Mouse (Mus musculus) ES-Bruce4 (cell line): ENCODE data around the gene Zc3h8. TPM values are rescaled to one million over a fixed set of nuclear protein-coding genes. Genes with fewer than 3 reads are reported as not detected.
A peak's percentile ranks its signal among the peaks of the same experiment; 100 is the strongest.

Experiments used
- H3K27ac ChIP-seq: 2 replicates; pipeline ENCODE4 v1.5.1; 2012; ENCODE audit warnings: low read length, inconsistent platforms; ENCODE audit not compliant: insufficient read depth
- H3K27me3 ChIP-seq: 2 replicates; pipeline ENCODE4 v1.6.1; 2012; ENCODE audit warnings: mild to moderate bottlenecking, low read length, inconsistent platforms; ENCODE audit not compliant: control insufficient read depth, poor library complexity, insufficient read depth, severe bottlenecking
- H3K36me3 ChIP-seq: 2 replicates; pipeline ENCODE4 v1.6.1; 2012; ENCODE audit warnings: inconsistent platforms, mild to moderate bottlenecking, low read length, moderate library complexity; ENCODE audit not compliant: control insufficient read depth, poor library complexity, insufficient read depth, severe bottlenecking
- H3K4me1 ChIP-seq: one replicate; pipeline ENCODE4 v1.8.1; 2011; ENCODE audit warnings: low read length; ENCODE audit not compliant: control insufficient read depth, insufficient read depth
- H3K4me3 ChIP-seq: 2 replicates; pipeline ENCODE4 v1.5.1; 2011; ENCODE audit warnings: low read depth, mild to moderate bottlenecking, low read length
- H3K9ac ChIP-seq: 2 replicates; pipeline ENCODE4 v1.6.1; 2012; ENCODE audit warnings: low read depth, mild to moderate bottlenecking, inconsistent platforms; ENCODE audit not compliant: poor library complexity, severe bottlenecking
- H3K9me3 ChIP-seq: replicated peaks from 2 replicates; pipeline ENCODE4 v1.6.1; 2012; ENCODE audit warnings: mild to moderate bottlenecking, low read length, inconsistent platforms; ENCODE audit not compliant: control insufficient read depth, poor library complexity, insufficient read depth, severe bottlenecking
- CTCF ChIP-seq: IDR thresholded peaks from one replicate; pipeline ENCODE4 v1.8.1; 2011; ENCODE audit warnings: low read depth, low read length
- EP300 ChIP-seq: IDR thresholded peaks from 2 replicates; pipeline ENCODE4 v1.6.1; 2011; ENCODE audit warnings: low read depth, low read length; ENCODE audit not compliant: insufficient read depth
- POLR2A ChIP-seq: IDR thresholded peaks from one replicate; pipeline ENCODE4 v1.8.1; 2011; ENCODE audit warnings: low read length; ENCODE audit not compliant: insufficient read depth
- polyA plus RNA-seq: library from polyadenylated mRNA; stranded (reverse); fragments of >200 nt; gene quantifications from 2 replicates; pipeline ENCODE4 v1.2.4, GENCODE M21; 2011; ENCODE audit warnings: low read depth; ENCODE audit not compliant: missing spikeins, insufficient read depth, insufficient read length

The Zc3h8 gene
- polyA plus RNA-seq, 1 experiment = 13.1 TPM

GRCm38 (mm10) chr2:128885225-128885811, 58.6 kb downstream of the Zc3h8 start:
- Histone ChIP-seq H3K9me3 (no peaks in the 10 kb centered on the region), H3K27me3 (no peaks in the 10 kb centered on the region), H3K36me3 (no peaks in the 10 kb centered on the region), H3K27ac (no peak overlapping the region), H3K9ac (no peak overlapping the region), H3K4me1 (peaks cover 3% of the 10 kb centered on the region), H3K4me3 (no peak overlapping the region)
- no peak for TF ChIP-seq EP300

GRCm38 (mm10) chr2:128881236-128881635, 62.6 kb downstream of the Zc3h8 start:
- TF ChIP-seq POLR2A (no peak), EP300 (no peak), CTCF (peak; percentile 31)
- H3K27ac ChIP-seq = no peak overlapping the region
- H3K9me3 ChIP-seq = no peaks in the 10 kb centered on the region
- H3K36me3 ChIP-seq = no peaks in the 10 kb centered on the region
- H3K27me3 ChIP-seq = no peaks in the 10 kb centered on the region
- no peak overlapping the region for H3K9ac ChIP-seq
- H3K4me1 ChIP-seq = no peaks in the 10 kb centered on the region
- H3K4me3 ChIP-seq = no peak overlapping the region

Other genes starting within 250 kb of the Zc3h8 start
- 1.9 and 2.2 TPM in 2 replicates for gene Mertk, start 245.1 kb downstream of the Zc3h8 start, polyA plus RNA-seq
- gene Tmem87b, start 126.0 kb downstream of the Zc3h8 start, polyA plus RNA-seq = 31.7 and 32.3 TPM in 2 replicates
- 0.38 and 0.75 TPM in 2 replicates for gene Fbln7, start 81.1 kb downstream of the Zc3h8 start, polyA plus RNA-seq
- 10.8 and 12.7 TPM in 2 replicates for gene Zc3h6, start 23.3 kb upstream of the Zc3h8 start, polyA plus RNA-seq
- gene Gm10762, start 23.6 kb upstream of the Zc3h8 start, polyA plus RNA-seq = 0.72 and 1.8 TPM in 2 replicates
- 0.15 TPM in 1 of 2 replicates, not detected in the other for gene Vinac1, start 104.1 kb upstream of the Zc3h8 start, polyA plus RNA-seq
- gene Ttl, start 121.9 kb upstream of the Zc3h8 start, polyA plus RNA-seq = 5.8 and 8.2 TPM in 2 replicates
- 57.1 and 64.2 TPM in 2 replicates for gene Polr1b, start 156.9 kb upstream of the Zc3h8 start, polyA plus RNA-seq
- gene Chchd5, start 185.6 kb upstream of the Zc3h8 start, polyA plus RNA-seq = 43.8 and 46.5 TPM in 2 replicates